Mouse (Mus musculus): ENCODE measurements around the gene Carhsp1.

The Carhsp1 gene

GRCm38 (mm10) chr16:8637217-8638051, 34.5 kb downstream of the Carhsp1 start, which contains the start of the genes Pmm2 and Tmem186:
Gene Pmm2 (plus strand): TSS chr16:8637674.
Gene Tmem186 (minus strand): TSS chr16:8637712.
- DNase-seq, result peak; percentile 89 to 93

DNA sequence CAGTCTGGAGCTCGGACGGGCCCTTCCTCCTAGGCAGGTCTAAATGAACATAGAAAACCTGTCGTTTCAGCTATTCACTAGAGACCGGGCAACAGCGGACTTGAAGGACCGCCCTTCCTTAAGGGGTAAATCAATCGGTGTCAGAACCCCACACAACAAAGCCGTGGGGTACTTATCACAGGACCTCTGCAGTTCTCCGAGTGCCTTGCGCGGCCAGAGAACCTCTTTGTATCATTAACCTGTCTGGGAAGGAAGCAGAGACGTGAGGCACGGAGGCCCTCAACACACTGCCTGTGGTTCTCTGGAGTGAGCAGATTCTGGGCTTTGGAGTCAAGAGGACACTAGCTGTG, 35.1 kb downstream of the Carhsp1 start:
- no peak for DNase-seq

DNA sequence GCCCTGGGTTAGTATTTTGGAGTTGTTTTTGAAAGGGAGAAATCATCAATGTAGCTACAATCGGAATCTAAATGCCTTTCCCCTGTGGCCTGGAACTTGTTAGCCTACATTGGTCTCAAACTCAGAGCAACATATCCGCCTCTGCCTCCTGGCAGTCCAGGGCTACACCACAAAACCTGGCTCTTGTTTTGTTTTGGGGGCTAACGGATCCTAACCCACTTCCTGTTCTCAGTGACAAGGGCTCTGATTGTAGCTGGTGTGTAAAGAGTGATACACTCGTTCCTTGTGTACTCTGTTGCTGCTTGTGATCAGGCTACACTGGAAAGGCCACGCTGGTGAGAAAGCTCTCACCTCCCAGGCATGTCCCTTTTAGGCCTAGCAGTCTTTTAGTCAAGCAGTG, 40.5 kb downstream of the Carhsp1 start:
- no peak for DNase-seq

GRCm38 (mm10) chr16:8630419-8630818, 41.5 kb downstream of the Carhsp1 start:
- no peak for DNase-seq

GRCm38 (mm10) chr16:8620315-8621115, 51.4 kb downstream of the Carhsp1 start:
- DNase-seq, result peak in 1 of 2 experiments; percentile 43

DNA sequence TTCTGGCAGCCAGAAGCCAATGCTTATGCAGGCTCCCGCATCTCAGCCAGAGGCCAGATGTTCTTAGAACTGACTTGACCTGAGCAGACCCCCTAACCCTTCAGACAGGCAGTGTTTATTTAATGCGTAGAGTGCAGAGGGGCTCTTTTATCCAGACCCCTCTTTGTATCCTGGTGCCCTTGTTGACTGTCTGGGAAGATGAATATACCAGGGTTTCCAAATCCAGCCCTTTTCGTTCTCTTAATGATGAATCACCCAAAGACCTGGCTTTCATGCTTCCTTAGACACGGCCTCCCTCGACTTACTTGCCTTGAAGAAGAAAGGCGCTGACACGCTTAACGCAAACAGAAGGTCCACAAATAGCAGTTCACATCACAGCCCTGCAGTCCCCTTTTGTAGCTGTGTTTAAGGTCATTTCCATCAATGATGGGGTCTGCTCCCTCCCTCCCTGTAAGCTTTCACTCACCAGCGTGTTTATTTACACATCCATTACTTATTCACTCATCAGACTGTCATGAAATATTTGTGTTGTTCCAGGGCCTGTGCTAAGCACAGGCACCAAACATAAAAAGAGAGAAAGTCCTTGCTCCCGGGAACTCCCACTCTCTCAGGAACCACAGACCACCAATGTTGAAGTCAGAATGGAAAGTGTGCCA, 52.2 kb downstream of the Carhsp1 start:
- no peak for DNase-seq

- no peak for DNase-seq
Observed at GRCm38 (mm10) chr16:8613447-8613846, 58.5 kb downstream of the Carhsp1 start.

- no peak for DNase-seq
Observed at GRCm38 (mm10) chr16:8613039-8613438, 58.9 kb downstream of the Carhsp1 start.

DNA sequence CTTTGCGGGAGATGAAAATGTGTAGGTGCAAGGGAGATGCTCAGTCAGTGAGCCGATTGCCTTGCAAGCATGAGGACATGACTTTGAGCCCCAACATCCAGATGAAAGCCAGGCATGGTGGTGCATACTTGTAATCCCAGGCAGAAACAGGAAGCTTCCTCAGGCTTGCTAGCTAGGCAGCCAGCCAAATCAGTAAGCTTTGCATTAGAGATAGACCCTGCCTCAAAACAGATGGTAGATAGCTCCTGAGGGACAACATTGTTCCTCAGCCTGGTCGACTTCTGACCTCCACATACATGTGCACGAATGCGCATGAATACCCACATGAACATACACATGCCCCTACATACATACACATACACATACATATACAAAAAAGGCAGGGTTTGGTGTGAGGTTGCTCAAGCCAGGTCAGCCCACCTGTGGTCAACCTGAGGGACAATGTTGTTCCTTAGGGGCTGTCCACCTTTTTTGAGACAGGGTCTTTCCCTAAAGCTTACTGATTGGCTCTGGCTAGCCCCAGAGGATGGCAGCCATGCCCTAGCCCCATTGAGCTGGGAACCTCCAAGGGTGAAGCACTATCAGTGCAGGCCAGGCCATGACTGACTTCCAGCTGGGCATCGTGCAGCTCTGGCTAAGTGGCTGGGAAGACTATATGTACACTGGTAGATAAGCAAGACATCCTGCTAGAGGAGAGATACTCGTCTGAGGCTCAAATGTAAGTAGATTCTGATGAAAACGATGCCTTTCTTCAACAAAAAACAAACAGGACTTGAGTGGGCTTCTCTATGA, 59.5 kb downstream of the Carhsp1 start:
- DNase-seq, result no peak

DNA sequence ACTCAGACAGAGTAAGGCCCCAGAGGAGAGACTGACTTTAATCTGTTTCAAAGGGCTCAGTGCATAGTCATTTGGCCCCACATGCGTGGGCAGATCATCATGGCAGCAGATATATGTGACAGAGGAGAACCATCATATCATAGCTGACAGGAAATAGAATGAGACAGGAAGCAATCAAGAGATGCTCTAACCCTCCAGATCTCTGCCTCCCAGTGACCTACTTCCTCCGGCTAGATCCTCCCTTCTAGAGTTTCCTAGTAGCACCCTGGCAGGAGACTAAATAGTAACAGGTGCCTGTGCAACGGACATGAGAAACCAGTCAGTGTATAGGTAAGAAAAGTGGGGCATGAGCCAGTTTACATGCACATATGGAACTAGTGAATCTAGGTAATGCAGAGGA, 61.6 kb downstream of the Carhsp1 start:
- DNase-seq, result no peak

Data from kidney, postnatal 36 days (tissue).